Mouse (Mus musculus) left cerebral cortex, adult 9 months (tissue): ENCODE measurements around the gene Dnase1l3.

Source experiments
- DNase-seq, 2 experiments: peaks; one replicate each; pipeline ENCODE4 v3.0.0; 2022; ENCODE audit warnings: low spot score in 2 of 2

Gene Dnase1l3

DNA sequence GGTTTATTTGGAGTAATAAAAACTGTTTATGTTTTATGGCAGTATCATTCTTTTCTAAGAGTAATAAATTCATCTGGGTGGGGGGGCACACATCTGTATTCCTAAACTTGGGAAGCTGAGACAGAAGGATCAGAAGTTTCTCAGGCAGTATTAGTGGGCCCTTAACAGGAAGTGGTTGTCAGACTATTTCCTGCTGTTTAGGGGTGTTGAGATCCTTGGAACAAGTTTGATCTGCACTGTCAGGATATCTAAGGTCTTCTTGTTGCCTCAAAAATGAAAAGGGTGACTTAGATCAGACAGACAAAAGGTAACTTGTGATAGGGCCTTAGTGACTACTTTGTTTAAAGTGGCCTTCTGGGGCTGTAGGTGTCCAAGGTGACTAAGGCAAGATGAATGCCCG, 16.2 kb downstream of the Dnase1l3 start:
- no peak for DNase-seq

DNA sequence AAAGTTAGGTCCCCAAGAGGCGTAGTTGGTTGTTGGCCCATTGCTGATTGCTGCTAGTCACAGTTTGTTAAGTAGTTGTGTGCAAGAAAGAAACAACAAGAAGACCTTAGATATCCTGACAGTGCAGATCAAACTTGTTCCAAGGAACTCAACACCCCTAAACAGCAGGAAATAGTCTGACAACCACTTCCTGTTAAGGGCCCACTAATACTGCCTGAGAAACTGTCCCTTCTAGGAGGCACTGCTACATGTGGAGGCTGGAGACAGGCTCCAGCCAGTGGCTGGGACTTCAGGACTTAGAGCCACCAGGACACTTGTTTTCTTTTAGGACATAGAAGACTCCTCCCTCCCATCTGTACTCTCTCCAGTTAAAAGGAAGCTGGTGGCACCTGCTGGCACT, 16.9 kb downstream of the Dnase1l3 start:
- no peak for DNase-seq

DNA sequence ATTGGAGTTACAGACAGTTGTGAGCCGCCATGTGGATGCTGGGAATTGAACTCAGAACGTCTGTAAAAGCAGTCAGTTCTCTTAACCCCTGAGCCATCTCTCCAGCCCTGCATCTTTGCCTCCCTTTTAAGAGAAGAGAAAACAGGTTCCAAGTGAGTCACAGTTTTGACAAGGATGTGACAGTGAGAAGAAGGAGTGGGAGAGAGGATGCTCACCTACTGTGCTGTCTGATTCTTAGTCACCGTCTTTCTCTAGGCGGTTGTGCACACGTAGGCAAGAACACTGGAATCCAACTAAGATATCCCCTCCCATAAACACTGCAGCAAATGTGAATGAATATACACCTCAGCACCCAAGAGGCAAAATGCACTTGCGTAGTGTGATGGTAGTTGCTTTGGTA, 19.2 kb downstream of the Dnase1l3 start:
- DNase-seq, result no peak

DNA sequence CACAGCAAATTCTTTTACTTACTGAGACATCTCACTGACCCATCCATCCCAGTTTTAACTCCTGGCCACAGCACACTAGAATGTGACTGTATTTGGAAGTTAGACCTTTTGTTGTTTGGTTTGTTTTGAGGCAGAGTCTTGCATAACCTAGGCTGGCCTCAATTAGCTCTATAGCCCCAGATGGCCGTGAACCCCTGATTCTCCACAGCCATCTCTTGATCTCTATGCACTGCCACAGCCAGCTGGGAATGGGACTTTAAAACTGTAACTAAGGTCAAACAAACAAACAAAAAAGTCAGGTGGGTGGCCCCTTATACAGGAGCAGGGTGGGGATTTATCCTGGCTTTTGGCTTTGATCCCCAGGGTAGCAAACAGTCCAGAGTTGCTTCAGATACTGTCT, 19.7 kb downstream of the Dnase1l3 start:
- DNase-seq, result no peak

DNA sequence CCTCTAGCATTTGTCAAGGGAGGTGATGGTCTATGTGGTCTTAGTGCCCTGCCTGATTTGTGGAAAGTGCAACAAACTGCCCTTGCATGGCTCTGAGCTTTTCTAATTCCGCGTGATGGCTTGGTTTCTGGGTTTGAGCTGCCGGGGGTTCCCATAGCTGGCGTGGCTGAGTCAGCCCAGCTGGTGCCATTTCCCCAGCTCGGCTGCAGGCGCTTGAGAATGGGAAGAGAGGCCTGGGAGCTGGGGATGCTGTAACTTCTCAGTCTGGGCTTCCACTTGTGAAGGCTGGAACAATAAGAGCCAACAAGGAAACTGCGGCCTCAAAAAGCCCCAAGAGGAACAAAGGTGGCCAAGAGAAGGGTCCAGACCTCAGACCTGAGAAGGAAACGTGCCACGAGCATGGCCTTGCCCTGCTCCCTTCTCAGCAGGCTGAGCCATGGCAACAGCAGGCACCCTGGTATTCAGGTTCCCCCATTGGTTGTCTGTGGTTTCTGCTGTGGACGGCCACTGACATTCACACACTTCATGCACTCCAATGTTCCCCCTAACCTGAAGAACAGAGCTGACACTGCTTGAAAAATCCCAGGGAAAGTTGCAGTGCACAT, 22.4 kb downstream of the Dnase1l3 start:
- DNase-seq, result no peak

DNA sequence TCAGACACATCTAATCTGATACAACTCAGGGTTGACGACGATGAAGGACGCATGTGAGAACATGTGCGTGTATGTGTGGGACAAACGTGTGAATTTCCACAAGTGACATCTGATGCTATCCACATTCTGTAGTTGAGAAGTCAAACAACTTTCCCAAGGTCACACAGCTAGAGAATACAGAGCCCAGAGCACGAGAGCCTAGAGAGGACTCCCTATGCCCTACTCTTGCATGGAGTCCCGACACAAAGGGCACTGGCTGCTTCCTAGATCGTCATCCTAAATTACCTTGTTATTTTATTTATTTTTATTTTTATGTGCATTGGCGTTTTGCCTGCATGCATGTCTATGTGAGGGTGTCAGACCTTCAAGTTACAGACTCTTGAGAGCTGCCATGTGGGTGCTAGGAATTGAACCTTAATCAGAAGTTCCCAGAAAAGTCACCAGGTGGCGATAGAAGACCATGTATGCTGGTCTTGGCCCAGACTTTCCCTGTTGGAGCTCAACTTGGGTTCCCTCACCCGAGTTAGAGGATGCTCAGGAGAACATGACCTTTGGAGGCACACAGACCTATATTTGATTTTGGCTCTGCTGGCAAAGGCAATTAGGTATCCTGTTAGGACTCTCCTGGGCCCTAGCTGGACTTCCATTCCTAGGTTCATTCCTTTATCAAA, 30.0 kb downstream of the Dnase1l3 start:
- DNase-seq, result peak in 1 of 2 experiments; percentile 77

DNA sequence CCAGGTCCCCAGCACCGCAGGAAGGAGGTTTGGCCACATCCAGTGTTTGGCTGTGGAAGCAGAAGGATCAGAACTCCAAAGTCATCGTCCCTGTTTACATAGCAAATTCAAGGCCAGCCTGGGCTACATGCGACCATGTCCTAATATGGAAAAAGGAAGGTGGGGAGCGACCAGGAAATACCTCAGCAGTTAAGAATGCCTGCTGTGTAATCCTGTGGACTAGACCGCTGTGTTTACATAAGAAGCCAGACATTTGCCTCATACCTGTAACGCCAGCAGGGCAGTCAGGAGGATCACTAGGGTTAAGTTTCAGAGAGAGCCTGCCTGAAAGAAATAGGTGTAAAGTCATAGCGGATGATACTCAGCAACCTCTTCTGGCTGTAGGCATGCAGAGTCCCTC, 31.2 kb downstream of the Dnase1l3 start:
- no peak for DNase-seq

DNA sequence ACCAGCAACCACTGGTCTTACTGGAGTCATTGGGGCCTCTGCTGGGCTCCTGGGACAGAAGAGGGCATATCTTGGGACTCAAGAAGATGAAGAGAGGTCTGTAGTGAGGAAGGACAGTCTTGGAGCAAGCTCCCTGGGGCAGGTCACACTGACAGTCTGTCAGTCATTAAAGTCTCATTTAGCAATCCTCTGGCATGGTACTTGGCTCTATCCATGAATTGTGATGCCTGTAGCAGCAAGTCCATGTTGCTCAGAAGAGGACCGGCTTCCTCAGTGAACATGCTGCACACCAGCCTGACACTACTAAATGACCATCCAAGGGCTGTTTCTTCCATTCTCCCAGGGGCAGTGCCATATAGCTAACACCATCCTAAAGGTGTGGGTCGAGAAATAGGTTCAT, 31.7 kb downstream of the Dnase1l3 start:
- no peak for DNase-seq

DNA sequence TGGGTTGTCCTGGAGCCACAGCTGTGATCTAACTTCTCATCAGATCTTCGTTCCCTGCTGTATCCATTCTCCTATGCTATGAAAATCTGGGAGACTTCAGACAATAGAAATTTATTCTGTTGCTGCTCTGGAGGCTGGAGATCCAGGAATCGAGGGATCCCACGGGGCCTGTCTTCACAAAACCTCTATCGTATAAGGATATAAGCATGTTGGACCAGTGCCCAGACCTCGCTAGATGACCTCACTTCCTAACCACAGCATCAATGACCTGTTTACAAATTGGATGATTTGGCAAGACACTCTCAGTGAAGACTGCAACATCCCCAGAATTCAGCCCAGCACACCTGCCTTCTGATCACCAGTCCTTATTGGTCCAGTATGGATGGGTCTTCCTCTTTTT, 32.7 kb downstream of the Dnase1l3 start:
- DNase-seq, result no peak

DNA sequence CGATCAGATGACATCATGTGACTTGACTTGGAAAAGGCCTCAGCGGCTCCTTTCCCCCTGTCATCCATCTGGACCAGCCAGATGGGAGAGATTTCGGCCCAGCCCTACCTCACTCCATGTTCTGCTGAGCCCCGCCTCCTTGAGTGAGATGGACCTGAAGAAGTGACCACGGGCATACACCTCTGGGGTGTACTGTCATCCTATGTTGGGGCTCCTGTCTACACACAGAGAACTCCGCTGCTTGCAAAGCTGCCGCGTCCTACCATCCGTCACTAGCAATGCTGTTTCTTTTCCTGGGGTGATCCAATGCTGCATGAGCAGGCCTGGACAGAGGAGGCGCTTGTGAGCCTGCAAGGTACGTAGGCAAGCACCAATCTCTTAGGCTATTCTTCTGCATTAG, 33.8 kb downstream of the Dnase1l3 start:
- DNase-seq, result peak in 1 of 2 experiments; percentile 58

DNA sequence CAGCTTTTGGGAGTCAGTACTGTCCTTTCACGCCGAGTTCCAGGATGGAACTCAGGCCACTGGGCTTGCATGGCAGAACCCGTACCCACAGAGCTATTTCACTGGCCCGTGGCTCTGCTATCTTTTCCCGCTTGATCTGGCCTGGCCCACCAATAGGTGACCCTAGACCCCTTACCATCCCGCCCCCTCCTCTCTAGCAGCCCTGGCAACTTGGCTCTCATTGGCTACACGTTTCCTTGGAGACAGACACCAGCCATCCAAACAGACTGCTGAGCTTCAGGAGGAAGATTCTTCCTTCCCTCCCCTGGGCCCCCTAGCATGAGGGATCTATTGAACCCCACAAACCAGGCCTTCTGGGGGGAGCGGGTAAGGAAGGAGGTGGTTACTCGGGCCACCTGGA, 37.3 kb downstream of the Dnase1l3 start, which contains the start of gene Gm45521:
Gm45521 (plus strand) TSS at position 240 of the 400 bp plus-strand sequence.
- no peak for DNase-seq

DNA sequence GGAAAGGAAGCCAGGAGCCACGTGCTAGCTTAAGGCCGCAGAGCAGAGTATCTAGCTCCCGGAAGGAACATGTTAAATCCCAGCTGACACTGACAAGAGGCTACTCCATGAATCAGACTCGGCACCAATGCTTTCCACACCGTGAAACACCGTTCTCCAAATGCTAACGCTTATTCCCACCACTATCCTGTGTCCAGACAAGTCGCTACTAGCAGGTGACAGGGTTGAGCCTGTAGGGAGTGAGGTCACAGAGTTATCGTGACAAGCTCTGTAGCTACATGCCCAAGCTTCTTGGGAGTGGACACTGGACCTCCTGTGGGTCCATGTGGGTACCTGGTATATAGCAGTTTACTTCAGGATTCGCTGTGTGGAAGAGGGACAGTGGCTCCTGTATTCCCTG, 37.9 kb downstream of the Dnase1l3 start:
- no peak for DNase-seq

DNA sequence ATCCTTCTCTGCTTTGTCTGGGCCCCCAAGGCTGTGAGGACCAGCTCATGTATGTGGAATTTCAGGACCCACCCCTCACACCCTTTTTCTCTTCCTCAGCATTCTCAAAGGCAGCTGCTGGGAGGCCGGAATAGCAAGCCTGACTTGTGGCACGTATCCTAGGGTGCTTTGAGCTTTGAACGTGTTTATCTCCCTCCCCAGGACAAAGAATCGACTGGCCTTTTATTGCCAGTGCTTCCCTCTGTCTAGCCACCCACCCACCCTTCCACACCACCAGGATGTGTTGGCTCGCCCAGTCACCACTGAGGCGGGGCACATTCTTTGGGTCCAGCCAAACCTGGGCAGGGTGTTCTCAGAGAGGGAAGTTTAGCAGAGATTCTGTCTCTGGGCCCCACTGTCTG, 40.3 kb downstream of the Dnase1l3 start:
- DNase-seq, result no peak

DNA sequence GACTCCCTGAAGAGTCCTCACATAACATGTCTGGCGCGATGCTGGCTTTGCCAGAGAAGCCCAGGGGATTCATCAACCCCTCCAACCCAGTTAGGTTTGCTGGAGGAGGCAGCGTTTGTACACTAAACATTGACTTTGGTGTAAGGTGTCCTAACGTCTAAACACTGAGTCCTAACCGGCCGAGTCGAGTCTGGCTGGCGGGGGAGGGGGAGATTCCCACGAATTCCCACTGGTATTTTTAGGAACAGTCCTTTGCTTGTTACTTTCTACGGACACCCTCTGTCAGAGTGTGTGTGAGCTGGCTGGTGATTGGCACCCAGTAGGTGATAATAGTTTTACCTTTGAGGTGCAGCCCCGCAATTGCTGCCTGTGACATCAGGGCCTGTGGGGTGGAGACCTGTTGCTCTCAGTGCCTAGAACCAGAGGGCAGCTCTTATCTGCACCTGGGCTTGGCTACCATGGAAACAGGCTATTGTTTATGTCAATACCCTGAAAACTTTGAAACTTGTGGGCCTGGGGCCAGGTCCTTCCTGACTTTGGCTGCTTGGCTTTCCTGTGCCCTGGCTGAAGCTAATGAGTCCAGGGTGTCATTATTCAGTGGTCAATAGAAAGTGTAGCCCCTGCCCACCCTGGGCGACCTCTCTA, 41.6 kb downstream of the Dnase1l3 start:
- DNase-seq, result no peak

DNA sequence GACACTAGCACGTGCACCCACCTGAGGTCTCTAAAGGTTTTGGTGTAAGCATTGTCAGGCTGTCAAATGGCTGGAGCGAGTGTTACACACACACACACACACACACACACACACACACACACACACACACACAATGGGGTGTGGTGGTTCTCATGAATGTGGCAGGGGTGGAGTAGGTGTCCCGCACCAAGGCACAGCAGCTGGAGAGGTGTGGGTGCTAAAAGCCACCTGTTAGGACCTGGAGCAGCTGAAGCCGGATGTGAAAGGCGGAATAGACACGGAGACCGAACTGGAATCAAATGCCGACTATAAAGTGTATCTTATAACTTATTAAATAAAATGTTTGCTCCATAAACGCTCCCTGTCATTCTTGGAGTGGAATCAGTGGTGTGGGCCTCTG, 43.1 kb downstream of the Dnase1l3 start:
- DNase-seq, result no peak

DNA sequence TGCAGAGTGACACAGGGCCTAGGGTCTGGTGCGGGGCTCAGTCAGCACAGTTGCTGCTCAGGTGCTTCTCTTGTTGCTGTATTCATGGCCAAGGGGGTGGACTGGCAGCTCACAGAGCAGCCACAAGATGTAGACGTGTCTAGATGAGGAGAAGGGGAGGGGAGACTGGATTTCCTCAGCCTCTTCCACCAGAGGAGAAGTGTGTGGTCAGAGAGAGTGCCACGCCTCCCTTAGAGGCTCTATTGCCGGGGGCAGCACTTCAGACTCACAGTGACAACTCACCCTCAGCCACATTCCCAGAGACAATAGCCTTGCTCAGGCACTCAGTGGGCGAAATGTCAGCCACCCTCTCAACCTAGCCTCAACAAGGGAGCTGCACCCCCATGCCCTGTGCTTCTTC, 49.1 kb downstream of the Dnase1l3 start:
- DNase-seq, result no peak

DNA sequence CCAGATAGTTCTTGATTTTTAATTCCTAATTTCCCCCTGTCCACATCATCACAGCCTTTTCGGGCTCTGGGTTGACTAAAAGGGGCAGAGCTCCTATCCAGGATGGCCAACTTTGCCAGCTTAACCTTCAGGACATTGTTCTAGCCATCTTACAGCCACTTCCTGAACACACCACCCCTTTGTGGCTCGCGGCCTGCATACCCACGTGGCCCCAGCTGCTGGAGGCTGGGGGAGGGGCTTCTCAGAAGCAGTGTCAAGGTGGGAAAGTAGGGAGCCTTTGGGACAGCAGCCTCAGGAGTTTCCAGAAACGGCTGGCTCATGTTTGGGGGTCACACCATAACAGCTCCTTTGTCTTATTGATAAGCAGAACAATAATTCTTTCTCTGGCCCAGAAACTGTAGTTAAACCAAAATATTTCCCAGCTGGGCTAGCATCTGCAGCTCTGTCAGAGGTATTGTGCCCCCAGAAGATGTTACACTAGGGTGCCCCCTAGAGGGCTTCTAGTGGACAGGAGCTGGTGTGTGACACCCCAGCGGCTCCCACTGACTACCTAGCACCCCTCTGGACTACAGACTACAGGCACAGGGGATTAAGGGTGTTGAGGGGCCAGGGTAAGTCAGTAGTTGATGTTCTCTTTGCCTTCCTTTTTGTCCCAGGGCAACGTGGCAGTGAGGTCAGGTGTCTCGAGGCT, 49.9 kb downstream of the Dnase1l3 start:
- DNase-seq, result peak in 1 of 2 experiments; percentile 60

DNA sequence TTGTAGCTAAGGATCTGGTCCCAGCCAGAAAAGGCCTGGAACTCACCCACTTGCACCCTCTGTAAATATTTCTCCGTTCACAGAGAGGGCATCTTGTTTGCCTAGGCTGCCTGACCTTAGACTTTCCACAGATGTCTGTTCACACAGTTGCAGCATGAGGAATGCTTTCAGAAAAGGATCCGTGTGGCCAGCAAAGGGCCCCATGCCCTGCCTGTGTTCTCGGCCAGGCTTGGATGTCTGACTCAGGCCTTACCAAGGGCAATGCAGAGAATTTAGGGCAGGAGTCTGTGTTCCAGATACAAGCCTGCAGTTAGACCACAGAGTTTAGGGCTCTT, 50.6 kb downstream of the Dnase1l3 start:
- DNase-seq, result no peak

DNA sequence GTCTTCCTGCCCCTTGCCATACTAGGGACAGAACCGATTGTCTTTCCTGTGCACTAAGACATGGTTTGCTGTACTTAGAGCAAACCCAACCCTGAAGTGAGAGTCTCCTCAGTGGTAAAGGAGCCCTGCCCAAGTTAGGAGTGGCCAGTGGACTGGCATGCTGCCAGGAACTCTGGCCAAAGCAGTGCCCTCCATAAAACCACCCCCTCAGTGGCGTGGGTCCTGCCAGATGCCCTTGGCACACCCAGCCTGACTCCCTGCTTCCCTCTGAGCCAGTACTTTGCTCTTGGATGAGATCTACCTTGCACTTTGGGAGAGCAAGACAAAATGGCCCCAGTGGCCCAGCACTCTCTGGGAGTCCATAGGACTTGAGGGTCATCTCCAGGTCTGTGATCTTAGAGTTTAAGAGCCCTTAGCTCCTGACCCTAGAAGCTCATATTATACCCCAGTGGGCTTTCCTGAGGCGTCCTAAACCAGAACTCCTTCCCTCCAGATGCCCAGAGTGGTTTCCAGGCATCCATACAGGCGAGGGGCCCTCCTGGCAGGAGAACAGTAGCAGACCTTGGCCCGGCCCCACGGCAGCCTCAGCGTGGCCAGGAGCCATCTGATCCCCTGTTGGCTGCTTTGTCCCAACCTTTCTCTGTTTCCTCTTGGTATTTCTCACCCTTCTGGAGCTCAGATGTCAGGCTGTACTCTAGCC, 51.1 kb downstream of the Dnase1l3 start:
- DNase-seq, result no peak

DNA sequence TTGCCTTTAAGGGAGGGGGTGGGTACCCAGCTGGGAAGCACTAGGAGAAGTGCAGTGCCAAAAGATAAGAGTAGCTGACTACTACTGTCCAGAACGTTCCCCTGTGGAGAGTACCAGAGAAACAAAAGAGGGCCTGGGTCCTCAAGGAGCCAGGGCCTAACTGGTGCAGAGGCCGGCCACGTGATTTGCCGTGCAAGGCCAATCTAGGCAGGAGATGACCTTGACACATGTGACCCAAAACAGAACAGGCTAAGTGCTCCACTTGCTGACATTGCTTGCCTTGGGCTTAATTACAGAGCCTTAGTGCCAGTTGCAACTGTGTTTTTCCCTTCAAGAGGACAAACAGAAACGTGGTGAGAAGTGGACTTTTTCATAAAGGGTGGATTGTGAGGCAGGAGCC, 53.0 kb downstream of the Dnase1l3 start:
- DNase-seq, result no peak

DNA sequence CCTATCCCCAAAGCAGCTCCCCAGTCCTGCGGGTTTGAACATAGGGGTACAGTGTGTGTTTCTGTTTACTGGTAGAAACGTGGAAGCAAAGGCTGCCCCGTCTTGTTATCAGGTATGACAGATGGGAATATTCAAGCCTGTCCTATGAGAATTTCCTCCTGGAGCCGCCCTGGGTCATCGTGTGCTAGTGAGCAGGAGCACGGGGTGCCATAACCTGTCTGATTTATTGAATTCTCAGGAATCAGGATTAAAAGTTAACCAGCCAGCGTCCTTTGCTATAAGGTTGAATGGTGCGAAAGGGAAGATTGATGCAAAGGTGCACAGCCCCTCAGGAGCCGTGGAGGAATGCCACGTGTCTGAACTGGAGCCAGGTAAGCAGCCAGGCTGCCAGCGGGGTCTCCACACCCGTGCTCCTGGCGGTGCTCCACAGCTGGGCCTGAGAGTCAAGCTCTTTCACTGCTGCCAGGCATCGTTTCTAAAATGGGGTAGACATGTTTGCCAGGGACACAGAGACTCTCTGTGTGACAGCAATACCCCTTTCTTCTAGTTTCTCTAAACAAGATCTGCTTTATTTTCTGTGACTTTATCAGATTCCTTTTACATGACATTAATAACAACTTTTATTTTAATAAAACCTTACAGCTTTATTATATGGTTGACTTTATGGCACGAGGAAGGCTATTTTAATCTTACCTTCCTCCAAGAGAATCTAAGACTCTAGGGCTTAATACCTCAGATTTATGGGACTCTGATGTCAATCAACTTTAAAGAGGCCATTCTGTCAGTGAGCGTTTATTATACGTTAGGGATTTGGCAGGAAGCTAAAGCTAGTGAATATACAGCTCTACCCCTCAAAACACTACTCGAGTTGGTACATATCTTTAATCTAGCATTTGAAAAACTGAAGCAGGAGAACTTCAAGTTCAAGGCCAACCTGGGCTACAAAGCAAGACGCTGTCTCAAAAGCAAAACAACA, 55.3 kb downstream of the Dnase1l3 start:
- no peak for DNase-seq
